Mouse (Mus musculus) cerebellum, adult 2 months (tissue): Measurements from ENCODE around the gene Ubap2l.

ENCODE experiments used
- CTCF ChIP-seq: fragments of 200-500 bp; IDR thresholded peaks from 2 replicates; pipeline ENCODE4 v1.5.1; 2011; ENCODE audit warnings: low read depth, mild to moderate bottlenecking, control low read depth, low read length, moderate library complexity, borderline replicate concordance; ENCODE audit not compliant: insufficient read depth
- POLR2A ChIP-seq: fragments of 200-500 bp; IDR thresholded peaks from 2 replicates; pipeline ENCODE4 v1.6.1; 2011; ENCODE audit warnings: low read length, control low read depth, borderline replicate concordance; ENCODE audit not compliant: insufficient read depth

DNA sequence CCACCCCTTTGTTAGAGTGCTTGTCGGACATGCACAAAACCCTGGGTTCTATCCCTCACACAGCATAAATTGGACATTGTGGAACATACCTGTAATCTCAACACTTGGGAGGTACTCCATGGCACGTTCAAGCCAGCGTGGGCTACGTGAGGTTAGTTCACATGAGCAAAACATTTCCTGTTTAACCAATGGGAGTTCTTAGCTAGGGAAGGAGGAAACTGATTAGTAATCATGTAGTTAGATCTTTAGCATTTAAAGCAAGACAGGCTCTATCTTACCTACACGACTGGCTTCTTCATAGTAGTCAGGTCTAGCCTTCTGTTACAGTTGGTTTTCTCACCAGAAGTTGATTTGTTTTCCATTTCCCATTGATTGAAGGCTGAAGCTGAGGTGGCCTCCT is 33.6 kb upstream of the Ubap2l start:
- TF ChIP-seq CTCF (no peak), POLR2A (no peak)
